Mouse (Mus musculus): ENCODE data around the gene Vps11. TPM values are rescaled to one million over a fixed set of nuclear protein-coding genes. Genes with fewer than 3 reads are reported as not detected.
"Not testable (repeated sequence)": the region's sequence is repeated elsewhere in the genome, so short reads cannot be mapped to it uniquely, and the experiment has no call there.

Gene Vps11
- polyA plus RNA-seq, 1 experiment from 2014 or later = 27.6 TPM

GRCm38 (mm10) chr9:44305466-44306079 is 55.9 kb downstream of the Vps11 start, which contains the start of gene Hinfp:
Hinfp (minus strand) TSS chr9:44305671.
- Histone ChIP-seq H3K4me1 (ENCODE audit: control insufficient read depth, insufficient read depth, low read length) (no peaks in the 10 kb centered on the region; the same call in 1 of the 2 replicates), H3K27me3 (ENCODE audit: control insufficient read depth, insufficient read depth, low read length) (no peaks in the 10 kb centered on the region), H3K9ac (replicated peaks; ENCODE audit: low read length) (peak within 1 kb of the TSS; percentile 80), H3K4me3 (ENCODE audit: low read depth, low read length) (peak within 1 kb of the TSS; percentile 88), H3K36me3 (replicated peaks; ENCODE audit: control insufficient read depth, insufficient read depth, low read depth, low read length) (no peaks in the 10 kb centered on the region), H3K9me3 (replicated peaks; ENCODE audit: control insufficient read depth, low read length) (no peaks in the 10 kb centered on the region), H3K27ac (replicated peaks; ENCODE audit: low read depth, low read length) (0 out of 2 replicates have a peak within 1 kb of the TSS, but pooled peaks have one; percentile 13), H3K4me2 (ENCODE audit: low read depth, low read length) (peak within 1 kb of the TSS; percentile 72)
- peak; percentile 100 for DNase-seq (ENCODE audit: low spot score)
- peak; percentile 99 for ATAC-seq (replicated peaks; ENCODE audit: insufficient number of reproducible peaks, low FRiP score, low TSS enrichment, low read depth)
- WGBS = under 1% methylated on average over 49 of the region's 54 CpGs

DNA sequence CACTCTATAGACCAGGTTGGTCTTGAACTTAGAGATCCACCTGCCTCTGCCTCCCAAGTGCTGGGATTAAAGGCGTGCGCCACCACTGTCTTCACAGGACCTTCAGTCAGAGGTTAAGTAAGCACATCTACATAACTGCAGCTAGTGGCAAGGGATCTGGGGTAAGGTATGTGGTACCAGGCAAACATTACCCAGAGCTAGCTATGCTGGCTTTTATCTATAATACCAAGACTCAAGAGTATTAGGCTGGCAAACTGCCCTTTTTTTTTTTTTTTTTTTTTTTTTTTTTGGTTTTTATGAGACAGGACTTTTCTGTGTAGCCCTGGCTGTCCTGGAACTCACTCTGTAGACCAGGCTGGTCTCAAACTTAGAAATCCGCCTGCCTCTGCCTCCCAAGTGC is 61.5 kb downstream of the Vps11 start:
- H3K9ac ChIP-seq (replicated peaks; ENCODE audit: low read length); H3K9me3 ChIP-seq (replicated peaks; ENCODE audit: control insufficient read depth, low read length); H3K4me1 ChIP-seq (ENCODE audit: control insufficient read depth, insufficient read depth, low read length); DNase-seq (ENCODE audit: low spot score); H3K4me3 ChIP-seq (ENCODE audit: low read depth, low read length); ATAC-seq (replicated peaks; ENCODE audit: insufficient number of reproducible peaks, low FRiP score, low TSS enrichment, low read depth); H3K27me3 ChIP-seq (ENCODE audit: control insufficient read depth, insufficient read depth, low read length); H3K27ac ChIP-seq (replicated peaks; ENCODE audit: low read depth, low read length); H3K4me2 ChIP-seq (ENCODE audit: low read depth, low read length): not testable (repeated sequence)
- H3K36me3 ChIP-seq (replicated peaks; ENCODE audit: control insufficient read depth, insufficient read depth, low read depth, low read length) = peaks cover 18% of the 10 kb centered on the region
- 96% methylated on average over 3 of the region's 3 CpGs for WGBS

Small RNA genes lying within 50 kb of the gene (microRNA-seq; reads per million reads assigned to microRNA genes)
- gene Gm44335 (ENCODE audit: borderline number of aligned reads) = not detected
- gene Mir7085 (ENCODE audit: borderline number of aligned reads) = not detected

Other genes starting within 250 kb of the Vps11 start
- 0.08 TPM in 1 of 2 replicates, not detected in the other for gene Gm49380, start 248.2 kb downstream of the Vps11 start, polyA plus RNA-seq (2014; fragmentation: Nextera tagmentation; extraction: Ambion mirVana)
- 59.5 and 65.9 TPM in 2 replicates for gene Rnf26, start 248.2 kb downstream of the Vps11 start, polyA plus RNA-seq (2014; fragmentation: Nextera tagmentation; extraction: Ambion mirVana)
- 18.3 and 20.1 TPM in 2 replicates for gene Mcam, start 227.2 kb downstream of the Vps11 start, polyA plus RNA-seq (2014; fragmentation: Nextera tagmentation; extraction: Ambion mirVana)
- gene Cbl, start 127.6 kb downstream of the Vps11 start, polyA plus RNA-seq (2014; fragmentation: Nextera tagmentation; extraction: Ambion mirVana) = 16.4 and 17.4 TPM in 2 replicates
- gene Ccdc153, start 121.0 kb downstream of the Vps11 start, polyA plus RNA-seq (2014; fragmentation: Nextera tagmentation; extraction: Ambion mirVana) = not detected in 2 replicates
- gene Pdzd3, start 110.2 kb downstream of the Vps11 start, polyA plus RNA-seq (2014; fragmentation: Nextera tagmentation; extraction: Ambion mirVana) = not detected in 2 replicates
- gene Nlrx1, start 93.1 kb downstream of the Vps11 start, polyA plus RNA-seq (2014; fragmentation: Nextera tagmentation; extraction: Ambion mirVana) = 2.6 TPM in 2 replicates
- 1.6 and 2.0 TPM in 2 replicates for gene Abcg4, start 73.1 kb downstream of the Vps11 start, polyA plus RNA-seq (2014; fragmentation: Nextera tagmentation; extraction: Ambion mirVana)
- gene Hinfp, start 56.0 kb downstream of the Vps11 start, polyA plus RNA-seq (2014; fragmentation: Nextera tagmentation; extraction: Ambion mirVana) = 17.2 and 19.6 TPM in 2 replicates
- 5.8 and 7.5 TPM in 2 replicates for gene C2cd2l, start 41.4 kb downstream of the Vps11 start, polyA plus RNA-seq (2014; fragmentation: Nextera tagmentation; extraction: Ambion mirVana)
- gene Dpagt1, start 35.7 kb downstream of the Vps11 start, polyA plus RNA-seq (2014; fragmentation: Nextera tagmentation; extraction: Ambion mirVana) = 51.3 and 60.6 TPM in 2 replicates
- gene H2afx, start 27.0 kb downstream of the Vps11 start, polyA plus RNA-seq (2014; fragmentation: Nextera tagmentation; extraction: Ambion mirVana) = 412 and 427 TPM in 2 replicates
- 152 and 161 TPM in 2 replicates for gene Hmbs, start 17.4 kb downstream of the Vps11 start, polyA plus RNA-seq (2014; fragmentation: Nextera tagmentation; extraction: Ambion mirVana)
- gene Hyou1, start 17.8 kb upstream of the Vps11 start, polyA plus RNA-seq (2014; fragmentation: Nextera tagmentation; extraction: Ambion mirVana) = 29.2 and 31.3 TPM in 2 replicates
- gene Slc37a4, start 35.2 kb upstream of the Vps11 start, polyA plus RNA-seq (2014; fragmentation: Nextera tagmentation; extraction: Ambion mirVana) = 10.8 and 15.5 TPM in 2 replicates
- 2,044 and 2,103 TPM in 2 replicates for gene Rps25, start 45.5 kb upstream of the Vps11 start, polyA plus RNA-seq (2014; fragmentation: Nextera tagmentation; extraction: Ambion mirVana)
- 166 and 175 TPM in 2 replicates for gene Trappc4, start 45.9 kb upstream of the Vps11 start, polyA plus RNA-seq (2014; fragmentation: Nextera tagmentation; extraction: Ambion mirVana)
- 20.3 and 27.6 TPM in 2 replicates for gene Ccdc84, start 56.9 kb upstream of the Vps11 start, polyA plus RNA-seq (2014; fragmentation: Nextera tagmentation; extraction: Ambion mirVana)
- gene Foxr1, start 79.5 kb upstream of the Vps11 start, polyA plus RNA-seq (2014; fragmentation: Nextera tagmentation; extraction: Ambion mirVana) = not detected in 2 replicates
- gene Upk2, start 93.3 kb upstream of the Vps11 start, polyA plus RNA-seq (2014; fragmentation: Nextera tagmentation; extraction: Ambion mirVana) = 0.59 and 1.3 TPM in 2 replicates
- 10.3 and 11.8 TPM in 2 replicates for gene Bcl9l, start 121.2 kb upstream of the Vps11 start, polyA plus RNA-seq (2014; fragmentation: Nextera tagmentation; extraction: Ambion mirVana)
- gene Cxcr5, start 200.2 kb upstream of the Vps11 start, polyA plus RNA-seq (2014; fragmentation: Nextera tagmentation; extraction: Ambion mirVana) = 0.13 and 0.31 TPM in 2 replicates
- 14.0 and 15.4 TPM in 2 replicates for gene Ddx6, start 243.2 kb upstream of the Vps11 start, polyA plus RNA-seq (2014; fragmentation: Nextera tagmentation; extraction: Ambion mirVana)

Data from embryonic facial prominence, embryonic 11.5 days (tissue).